Mouse (Mus musculus) intestine, embryonic 14.5 days (tissue): ENCODE measurements around the gene Zbtb49. TPM values are rescaled to one million over a fixed set of nuclear protein-coding genes. Genes with fewer than 3 reads are reported as not detected.

Experiments
- ATAC-seq: fragments of 200-750 bp; cut with Nextera tagmentation; replicated peaks from 2 replicates; pipeline ENCODE4 v1.8.0; 2017; ENCODE audit warnings: low read depth, moderate number of reproducible peaks, moderate TSS enrichment, moderate library complexity; ENCODE audit not compliant: low FRiP score, low TSS enrichment
- DNase-seq: peaks from one replicate; pipeline ENCODE4 v3.0.0-alpha.2; 2018; ENCODE audit warnings: low spot score
- H3K27ac ChIP-seq: fragments of 300-500 bp; sonication (generic); 2 replicates; pipeline ENCODE4 v1.5.1; 2014; ENCODE audit warnings: low read depth, mild to moderate bottlenecking, control low read depth
- H3K27me3 ChIP-seq: fragments of 300-500 bp; sonication (generic); replicated peaks from 2 replicates; pipeline ENCODE4 v1.6.1; 2014; ENCODE audit warnings: low read length, control low read depth; ENCODE audit not compliant: control insufficient read depth, insufficient read depth
- H3K36me3 ChIP-seq: fragments of 300-500 bp; sonication (generic); 2 replicates; pipeline ENCODE4 v1.6.1; 2014; ENCODE audit warnings: low read length, control low read depth; ENCODE audit not compliant: control insufficient read depth, insufficient read depth
- H3K4me1 ChIP-seq: fragments of 300-500 bp; sonication (generic); replicated peaks from 2 replicates; pipeline ENCODE4 v1.6.1; 2014; ENCODE audit warnings: low read length, control low read depth, mixed read lengths; ENCODE audit not compliant: control insufficient read depth, insufficient read depth
- H3K4me2 ChIP-seq: fragments of 300-500 bp; sonication (generic); 2 replicates; pipeline ENCODE4 v1.6.1; 2014; ENCODE audit warnings: low read length
- H3K4me3 ChIP-seq: fragments of 300-500 bp; sonication (generic); 2 replicates; pipeline ENCODE4 v1.5.1; 2014; ENCODE audit warnings: low read depth, low read length, control low read depth, mixed read lengths
- H3K9ac ChIP-seq: fragments of 300-500 bp; sonication (generic); 2 replicates; pipeline ENCODE4 v1.6.1; 2014; ENCODE audit warnings: mild to moderate bottlenecking, low read length
- H3K9me3 ChIP-seq: fragments of 300-500 bp; sonication (generic); 2 replicates; pipeline ENCODE4 v1.6.1; 2016; ENCODE audit warnings: low read length, control low read depth; ENCODE audit not compliant: control insufficient read depth
- WGBS: fragments of 180-500 bp; shearing (Covaris S2); extraction: QIAGEN DNeasy Blood & Tissue Kit; methylation state at CpG from one replicate; pipeline ENCODE4 v1.1.7; 2014; 5-methylcytosine and 5-hydroxymethylcytosine counted together
- polyA plus RNA-seq: library from polyadenylated mRNA; unstranded; fragments of >200 nt; fragmentation: Nextera tagmentation; extraction: Ambion mirVana; gene quantifications from 2 replicates; pipeline ENCODE4 v1.2.1, GENCODE M21; 2014

Zbtb49 gene
- polyA plus RNA-seq = 10.5 and 12.4 TPM in 2 replicates

DNA sequence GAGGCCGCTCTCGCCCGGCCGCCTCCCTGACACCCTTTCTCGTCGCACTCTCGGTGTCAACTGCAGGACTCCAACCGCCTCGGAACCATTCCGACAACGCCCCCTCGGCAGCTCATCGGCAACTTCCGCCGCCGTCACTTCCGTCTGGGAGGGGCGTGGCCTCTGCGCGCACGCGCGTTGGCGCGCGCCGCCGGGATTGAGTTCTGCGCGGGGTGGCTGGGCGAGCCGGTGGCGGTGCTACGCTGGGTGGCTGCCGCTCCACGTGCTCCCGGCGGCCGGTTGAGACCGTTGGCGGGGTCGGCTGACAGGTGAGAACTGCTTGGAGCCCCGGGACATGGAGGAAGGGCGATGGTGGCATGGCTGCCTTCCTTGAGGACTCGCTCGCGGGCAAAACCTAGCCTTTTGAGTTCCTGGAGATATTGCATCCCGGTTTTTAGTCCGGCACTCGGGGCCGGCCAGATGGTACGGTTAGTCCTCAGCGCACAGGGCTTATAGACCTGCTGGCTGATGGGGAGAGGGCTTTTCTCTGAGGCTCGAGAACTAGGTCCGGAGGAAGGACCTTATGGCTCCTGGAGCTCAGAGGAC lies at the start of gene Zbtb49, which contains the start of gene Lyar:
Gene Zbtb49, minus strand, starts transcription at position 130 of the 585 bp plus-strand sequence.
Gene Lyar, plus strand, starts transcription at position 143 of the 585 bp plus-strand sequence.
- ATAC-seq = peak; percentile 92
- no peaks in the 10 kb centered on the region for H3K9me3 ChIP-seq
- H3K9ac ChIP-seq = peak within 1 kb of the TSS; percentile 63
- peak within 1 kb of the TSS; percentile 60 for H3K4me3 ChIP-seq
- no peaks in the 10 kb centered on the region for H3K27me3 ChIP-seq
- under 1% methylated on average over 55 of the region's 55 CpGs for WGBS
- peak within 1 kb of the TSS; percentile 83 for H3K4me2 ChIP-seq
- peak; percentile 95 for DNase-seq
- H3K4me1 ChIP-seq = peaks cover 15% of the 10 kb centered on the region
- no peak within 1 kb of the TSS for H3K27ac ChIP-seq
- peaks cover 40% of the 10 kb centered on the region for H3K36me3 ChIP-seq

DNA sequence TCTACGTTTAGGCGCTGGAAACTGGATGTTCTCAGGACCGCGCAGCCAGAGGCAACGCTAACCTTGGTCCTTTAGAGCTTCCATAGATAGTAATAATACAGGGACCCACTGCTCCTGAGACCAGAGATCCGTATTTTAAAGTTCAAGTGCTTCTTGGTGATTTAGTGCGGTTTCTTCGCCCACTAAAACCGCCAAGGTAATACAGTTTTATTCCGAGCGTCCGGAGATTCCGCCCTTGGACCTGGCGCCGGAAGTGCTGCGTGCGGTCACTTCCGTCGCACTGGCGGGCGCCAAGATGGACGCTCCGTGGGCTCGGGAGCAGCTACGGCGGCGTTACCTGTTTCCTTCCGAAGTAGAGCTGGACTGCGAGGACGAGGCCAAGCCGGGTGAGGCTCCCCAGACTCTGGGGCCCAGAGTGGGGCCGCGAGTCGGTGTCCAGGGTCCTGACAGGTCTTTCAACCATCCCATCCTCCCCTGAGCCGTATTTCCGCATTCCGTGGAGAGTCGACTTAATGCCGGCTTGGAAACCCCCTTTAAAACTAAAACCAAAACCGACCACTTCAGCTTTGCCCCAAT lies 39.9 kb upstream of the Zbtb49 start, which contains the start of gene Tmem128:
Gene Tmem128, plus strand, starts transcription at position 79 of the 576 bp plus-strand sequence.
- Histone ChIP-seq H3K27ac (peak within 1 kb of the TSS; percentile 84), H3K4me3 (peak within 1 kb of the TSS; percentile 86), H3K36me3 (peaks cover 35% of the 10 kb centered on the region), H3K27me3 (no peaks in the 10 kb centered on the region), H3K4me1 (no peaks in the 10 kb centered on the region), H3K9me3 (no peaks in the 10 kb centered on the region), H3K9ac (peak within 1 kb of the TSS; percentile 77), H3K4me2 (peak within 1 kb of the TSS; percentile 89)
- peak; percentile 86 for DNase-seq
- peak; percentile 79 for ATAC-seq
- under 1% methylated on average over 40 of the region's 40 CpGs for WGBS

DNA sequence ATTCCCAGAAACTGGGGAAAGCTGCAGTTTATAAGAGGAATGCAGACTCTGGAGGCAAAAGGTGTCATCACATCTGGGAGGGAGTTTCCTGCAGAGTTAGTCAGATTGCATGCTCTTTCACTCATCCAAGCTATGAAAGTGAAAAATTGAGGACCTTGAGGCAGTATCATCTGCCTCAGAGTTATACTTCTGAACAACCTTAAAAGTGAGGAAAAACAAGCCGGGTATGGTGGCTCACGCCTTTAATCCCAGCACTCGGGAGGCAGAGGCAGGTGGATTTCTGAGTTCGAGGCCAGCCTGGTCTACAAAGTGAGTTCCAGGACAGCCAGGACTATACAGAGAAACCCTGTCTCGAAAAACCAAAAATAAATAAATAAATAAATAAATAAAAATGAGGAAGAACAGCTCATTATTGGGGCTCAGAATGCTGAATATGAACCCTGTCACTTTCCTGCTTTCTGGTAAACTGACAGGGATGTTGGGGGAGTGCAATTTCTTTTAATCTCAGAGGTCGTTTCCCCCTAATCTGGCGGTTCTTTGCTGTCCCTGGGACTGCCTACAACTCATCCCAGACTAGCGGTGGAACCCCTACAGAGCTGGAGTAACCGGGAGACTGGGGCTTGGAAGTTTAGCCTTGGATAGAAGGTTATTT lies 39.3 kb upstream of the Zbtb49 start:
- peak overlapping the region; percentile 86 for H3K4me3 ChIP-seq
- H3K27me3 ChIP-seq = no peaks in the 10 kb centered on the region
- peak overlapping the region; percentile 89 for H3K4me2 ChIP-seq
- peak overlapping the region; percentile 77 for H3K9ac ChIP-seq
- H3K27ac ChIP-seq = peak overlapping the region; percentile 84
- H3K36me3 ChIP-seq = peaks cover 29% of the 10 kb centered on the region
- no peaks in the 10 kb centered on the region for H3K9me3 ChIP-seq
- ATAC-seq (no peak), DNase-seq (no peak)
- 44% methylated on average over 9 of the region's 9 CpGs for WGBS
- H3K4me1 ChIP-seq = no peaks in the 10 kb centered on the region

DNA sequence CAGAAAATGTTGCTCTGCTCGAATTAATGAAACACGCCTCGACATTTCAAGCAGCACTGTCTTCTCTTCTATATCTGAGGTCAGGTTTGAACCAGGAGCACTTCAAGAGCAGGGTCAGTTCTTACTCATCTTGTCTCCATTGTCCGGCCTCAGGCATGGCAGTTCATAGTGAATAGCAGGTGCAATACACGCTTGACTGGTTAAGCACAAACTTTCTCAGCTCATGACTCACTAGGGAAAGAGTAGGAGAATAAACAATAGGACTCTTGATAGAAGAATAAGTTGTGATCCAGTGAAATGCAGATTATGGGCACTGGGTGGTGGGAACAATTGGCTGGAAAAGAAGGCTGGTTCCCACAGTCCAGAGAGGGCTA lies 38.5 kb upstream of the Zbtb49 start:
- Histone ChIP-seq H3K9me3 (no peaks in the 10 kb centered on the region), H3K4me3 (no peak overlapping the region), H3K4me1 (no peaks in the 10 kb centered on the region), H3K9ac (no peak overlapping the region), H3K27me3 (no peaks in the 10 kb centered on the region), H3K4me2 (no peak overlapping the region), H3K27ac (no peak overlapping the region), H3K36me3 (peaks cover 21% of the 10 kb centered on the region)
- no peak for DNase-seq
- ATAC-seq = no peak
- WGBS = 85% methylated on average over 5 of the region's 5 CpGs

DNA sequence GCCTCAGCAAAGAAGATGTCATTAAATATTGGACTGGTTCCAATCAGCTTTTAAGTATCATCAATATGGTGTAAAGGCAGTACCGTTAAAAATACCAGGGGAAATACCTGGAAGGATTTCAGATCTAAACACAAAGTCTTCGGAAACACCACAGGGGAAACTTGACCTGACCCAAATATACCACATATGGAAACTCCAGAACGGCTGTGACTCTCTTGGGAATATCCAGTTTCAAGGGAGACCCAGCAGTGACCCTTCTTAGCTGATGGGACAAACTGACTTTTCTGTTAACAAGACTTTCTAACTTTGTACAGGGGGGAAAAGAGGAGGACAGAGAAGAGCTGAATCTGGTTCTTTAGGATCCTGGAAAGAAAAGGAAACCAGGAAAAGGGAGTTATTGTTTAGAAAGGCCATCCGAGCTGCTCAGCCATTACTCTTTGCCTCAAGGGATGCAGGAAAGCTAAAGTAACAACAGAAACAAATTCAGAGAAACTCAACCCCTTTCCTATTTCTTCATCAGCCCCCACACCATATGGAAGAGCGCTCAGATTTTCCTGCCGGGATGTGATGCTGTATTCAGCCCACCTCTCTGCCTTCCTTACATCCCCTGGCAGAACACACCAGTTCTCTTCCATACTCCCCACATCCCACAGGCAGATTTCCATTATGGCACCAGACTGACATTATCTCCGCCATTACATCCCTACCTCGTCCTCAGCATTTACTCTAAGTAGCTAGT lies 37.9 kb upstream of the Zbtb49 start:
- 83% methylated on average over 8 of the region's 8 CpGs for WGBS
- Histone ChIP-seq H3K27ac (no peak overlapping the region), H3K36me3 (peaks cover 15% of the 10 kb centered on the region), H3K4me1 (no peaks in the 10 kb centered on the region), H3K4me2 (no peak overlapping the region), H3K27me3 (no peaks in the 10 kb centered on the region), H3K9me3 (no peaks in the 10 kb centered on the region), H3K9ac (no peak overlapping the region), H3K4me3 (no peak overlapping the region)
- ATAC-seq (no peak), DNase-seq (no peak)

DNA sequence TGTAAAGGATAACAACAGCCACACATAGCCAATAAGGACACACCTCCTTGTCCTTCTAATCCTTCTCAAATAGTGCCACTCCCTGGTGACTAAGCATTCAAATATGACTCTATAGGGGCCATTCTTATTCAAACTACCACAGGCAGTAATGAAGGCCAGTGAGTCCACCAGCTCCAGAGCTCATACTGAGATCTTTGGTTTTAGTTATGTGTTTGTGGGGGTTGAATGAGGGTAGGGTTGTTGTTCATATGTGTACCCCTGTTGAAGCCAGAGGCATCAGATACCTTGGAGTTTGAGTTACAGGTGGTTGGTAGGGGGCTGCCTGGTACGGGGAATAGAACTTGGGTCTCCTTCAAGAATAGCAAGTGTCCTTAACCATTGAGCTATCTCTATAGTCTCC lies 36.3 kb upstream of the Zbtb49 start:
- H3K9ac ChIP-seq = no peak overlapping the region
- ATAC-seq = no peak
- H3K4me3 ChIP-seq = no peak overlapping the region
- no peak overlapping the region for H3K4me2 ChIP-seq
- no peaks in the 10 kb centered on the region for H3K9me3 ChIP-seq
- no peaks in the 10 kb centered on the region for H3K27me3 ChIP-seq
- H3K27ac ChIP-seq = no peak overlapping the region
- no peak for DNase-seq
- no peaks in the 10 kb centered on the region for H3K4me1 ChIP-seq
- WGBS = 86% methylated on average over 1 of the region's 1 CpGs
- no peaks in the 10 kb centered on the region for H3K36me3 ChIP-seq

DNA sequence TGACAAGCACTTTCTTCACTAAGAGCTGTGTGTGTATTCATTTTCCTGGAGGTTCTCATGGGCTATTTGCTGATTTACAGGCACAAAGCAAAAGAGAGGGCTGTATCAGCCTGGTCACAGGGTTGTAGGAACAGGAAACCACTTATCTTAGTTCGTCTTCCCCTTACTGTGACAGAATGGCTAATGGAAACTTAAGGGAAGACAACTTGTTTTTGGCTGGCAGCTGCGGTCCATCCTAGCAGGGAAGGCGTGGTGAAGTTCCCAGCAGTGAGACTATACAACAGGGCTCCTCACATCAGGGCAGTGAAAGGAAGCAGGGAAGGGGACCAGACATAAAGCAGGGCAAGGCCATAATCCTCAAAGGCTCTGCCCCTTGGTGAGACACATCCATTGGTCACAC lies 35.4 kb upstream of the Zbtb49 start:
- Histone ChIP-seq H3K27ac (no peak overlapping the region), H3K4me1 (no peaks in the 10 kb centered on the region), H3K9me3 (no peaks in the 10 kb centered on the region), H3K4me3 (no peak overlapping the region), H3K4me2 (no peak overlapping the region), H3K36me3 (no peaks in the 10 kb centered on the region), H3K27me3 (no peaks in the 10 kb centered on the region), H3K9ac (no peak overlapping the region)
- DNase-seq = no peak
- 83% methylated on average over 3 of the region's 3 CpGs for WGBS
- ATAC-seq = no peak

DNA sequence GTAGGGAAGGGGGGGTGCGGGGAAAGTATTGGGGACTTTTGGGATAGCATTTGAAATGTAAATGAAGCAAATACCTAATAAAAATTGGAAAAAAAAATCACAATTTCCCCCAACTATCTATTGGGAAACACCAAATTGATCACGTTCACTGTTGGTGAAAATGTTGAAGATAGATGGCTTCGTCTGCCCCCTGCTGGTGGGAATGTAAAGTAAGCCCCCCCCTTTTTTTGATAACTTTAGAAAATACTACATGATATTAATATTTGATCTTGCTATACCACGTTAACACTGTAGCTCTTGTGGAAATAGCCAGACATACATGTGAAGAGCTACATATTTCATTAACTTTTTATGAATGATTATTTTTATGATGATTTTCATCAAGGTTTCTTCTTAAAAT lies 34.9 kb upstream of the Zbtb49 start:
- H3K36me3 ChIP-seq = no peaks in the 10 kb centered on the region
- no peak overlapping the region for H3K27ac ChIP-seq
- DNase-seq (no peak), ATAC-seq (no peak)
- H3K4me1 ChIP-seq = no peaks in the 10 kb centered on the region
- WGBS = 36% methylated on average over 4 of the region's 4 CpGs
- H3K27me3 ChIP-seq = no peaks in the 10 kb centered on the region
- H3K4me2 ChIP-seq = no peak overlapping the region
- no peak overlapping the region for H3K4me3 ChIP-seq
- no peaks in the 10 kb centered on the region for H3K9me3 ChIP-seq
- no peak overlapping the region for H3K9ac ChIP-seq
